Mouse (Mus musculus): ENCODE data around the gene Spata13. TPM values are rescaled to one million over a fixed set of nuclear protein-coding genes. Genes with fewer than 3 reads are reported as not detected.

Spata13 gene
- total RNA-seq, 1 experiment from 2014 or later = 33.3 TPM

- no peak for ATAC-seq (replicated peaks in 1 of 2; ENCODE audit: insufficient read depth in 1 of 2, low FRiP score in 2 of 2, low TSS enrichment in 1 of 2, low read depth in 1 of 2, poor library complexity in 2 of 2, severe bottlenecking in 2 of 2)
These were observed 26.8 kb downstream of the Spata13 start for GRCm38 (mm10) chr14:60660591-60660990.

GRCm38 (mm10) chr14:60661281-60661680 is 27.5 kb downstream of the Spata13 start:
- ATAC-seq (replicated peaks in 1 of 2; ENCODE audit: insufficient read depth in 1 of 2, low FRiP score in 2 of 2, low TSS enrichment in 1 of 2, low read depth in 1 of 2, poor library complexity in 2 of 2, severe bottlenecking in 2 of 2) = no peak

- no peak for ATAC-seq (replicated peaks in 1 of 2; ENCODE audit: insufficient read depth in 1 of 2, low FRiP score in 2 of 2, low TSS enrichment in 1 of 2, low read depth in 1 of 2, poor library complexity in 2 of 2, severe bottlenecking in 2 of 2)
These were observed 29.6 kb downstream of the Spata13 start for GRCm38 (mm10) chr14:60663309-60663940.

GRCm38 (mm10) chr14:60664641-60665040 is 30.8 kb downstream of the Spata13 start:
- ATAC-seq (replicated peaks in 1 of 2; ENCODE audit: insufficient read depth in 1 of 2, low FRiP score in 2 of 2, low TSS enrichment in 1 of 2, low read depth in 1 of 2, poor library complexity in 2 of 2, severe bottlenecking in 2 of 2) = no peak

DNA sequence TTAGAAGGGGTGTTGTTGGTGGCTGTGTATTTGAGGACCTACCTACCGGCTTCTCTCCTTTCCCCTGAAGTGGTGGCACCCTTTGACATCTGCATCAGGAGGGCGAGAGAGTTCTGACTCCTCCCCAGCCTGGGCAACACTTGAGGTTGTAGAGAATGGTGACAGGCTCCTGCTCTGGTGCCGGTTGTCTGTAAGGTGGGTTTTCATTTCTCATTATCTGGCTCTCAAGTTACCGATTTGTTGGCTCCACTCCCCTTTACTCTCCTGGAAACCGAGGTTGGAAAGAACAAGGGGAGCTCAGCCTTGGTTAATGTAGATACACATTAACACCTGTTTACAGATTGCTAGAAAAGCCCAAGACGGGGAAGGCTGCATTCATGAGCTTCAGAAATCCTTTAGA is 31.5 kb downstream of the Spata13 start:
- ATAC-seq (replicated peaks in 1 of 2; ENCODE audit: insufficient read depth in 1 of 2, low FRiP score in 2 of 2, low TSS enrichment in 1 of 2, low read depth in 1 of 2, poor library complexity in 2 of 2, severe bottlenecking in 2 of 2) = no peak

DNA sequence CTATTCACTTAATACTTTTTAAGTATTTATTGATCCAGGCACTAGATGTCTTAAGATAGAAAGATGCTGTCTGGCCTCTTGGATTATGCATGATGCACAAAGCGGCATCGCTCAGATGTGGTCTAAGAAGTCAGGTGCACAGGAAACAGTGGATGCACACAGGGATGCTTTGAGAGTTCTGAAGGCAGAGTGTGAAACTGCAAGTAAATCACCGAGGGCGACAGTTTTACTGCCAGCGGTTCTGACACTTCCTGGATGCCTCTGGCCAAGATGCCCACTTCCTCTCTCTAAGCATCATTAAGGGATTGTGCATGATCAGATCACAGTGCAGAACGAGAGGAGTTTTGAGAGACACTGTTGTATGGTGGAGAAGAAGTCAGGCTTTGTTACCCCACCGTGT is 32.5 kb downstream of the Spata13 start:
- peak; percentile 83 to 89 for ATAC-seq (replicated peaks in 1 of 2; ENCODE audit: insufficient read depth in 1 of 2, low FRiP score in 2 of 2, low TSS enrichment in 1 of 2, low read depth in 1 of 2, poor library complexity in 2 of 2, severe bottlenecking in 2 of 2)

DNA sequence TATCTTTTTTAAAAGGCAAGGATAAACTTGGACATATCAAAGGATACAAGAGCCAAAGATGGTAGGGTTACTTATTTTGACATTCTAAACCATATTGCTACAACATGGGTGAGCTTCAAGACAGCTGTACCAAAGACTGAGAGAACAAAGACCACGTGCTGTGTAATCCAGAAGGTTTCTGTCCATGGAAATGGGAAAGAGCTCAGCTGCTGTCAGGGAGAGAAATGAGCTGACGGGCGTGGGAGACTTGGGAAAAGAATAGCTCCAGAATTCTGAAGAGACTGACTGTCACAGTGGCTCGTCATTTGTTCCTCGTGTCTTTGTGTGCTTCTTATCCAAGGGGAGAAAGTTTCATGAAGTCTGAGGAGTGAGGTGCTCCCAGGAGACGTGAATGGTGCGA is 36.4 kb downstream of the Spata13 start:
- no peak for ATAC-seq (replicated peaks in 1 of 2; ENCODE audit: insufficient read depth in 1 of 2, low FRiP score in 2 of 2, low TSS enrichment in 1 of 2, low read depth in 1 of 2, poor library complexity in 2 of 2, severe bottlenecking in 2 of 2)

GRCm38 (mm10) chr14:60671504-60671903 is 37.7 kb downstream of the Spata13 start:
- ATAC-seq (replicated peaks in 1 of 2; ENCODE audit: insufficient read depth in 1 of 2, low FRiP score in 2 of 2, low TSS enrichment in 1 of 2, low read depth in 1 of 2, poor library complexity in 2 of 2, severe bottlenecking in 2 of 2) = no peak

- no peak for ATAC-seq (replicated peaks in 1 of 2; ENCODE audit: insufficient read depth in 1 of 2, low FRiP score in 2 of 2, low TSS enrichment in 1 of 2, low read depth in 1 of 2, poor library complexity in 2 of 2, severe bottlenecking in 2 of 2)
These were observed 41.9 kb downstream of the Spata13 start for GRCm38 (mm10) chr14:60675697-60676096.

- no peak for ATAC-seq (replicated peaks in 1 of 2; ENCODE audit: insufficient read depth in 1 of 2, low FRiP score in 2 of 2, low TSS enrichment in 1 of 2, low read depth in 1 of 2, poor library complexity in 2 of 2, severe bottlenecking in 2 of 2)
These were observed 43.0 kb downstream of the Spata13 start for GRCm38 (mm10) chr14:60676625-60677314.

- ATAC-seq (replicated peaks in 1 of 2; ENCODE audit: insufficient read depth in 1 of 2, low FRiP score in 2 of 2, low TSS enrichment in 1 of 2, low read depth in 1 of 2, poor library complexity in 2 of 2, severe bottlenecking in 2 of 2) = no peak; a peak in 1 of 4 replicates
These were observed 48.7 kb downstream of the Spata13 start for GRCm38 (mm10) chr14:60682361-60683023.

- ATAC-seq (replicated peaks in 1 of 2; ENCODE audit: insufficient read depth in 1 of 2, low FRiP score in 2 of 2, low TSS enrichment in 1 of 2, low read depth in 1 of 2, poor library complexity in 2 of 2, severe bottlenecking in 2 of 2) = no peak
These were observed 50.2 kb downstream of the Spata13 start for GRCm38 (mm10) chr14:60683989-60684388.

- no peak for ATAC-seq (replicated peaks in 1 of 2; ENCODE audit: insufficient read depth in 1 of 2, low FRiP score in 2 of 2, low TSS enrichment in 1 of 2, low read depth in 1 of 2, poor library complexity in 2 of 2, severe bottlenecking in 2 of 2)
These were observed 52.9 kb downstream of the Spata13 start for GRCm38 (mm10) chr14:60686733-60687132.

DNA sequence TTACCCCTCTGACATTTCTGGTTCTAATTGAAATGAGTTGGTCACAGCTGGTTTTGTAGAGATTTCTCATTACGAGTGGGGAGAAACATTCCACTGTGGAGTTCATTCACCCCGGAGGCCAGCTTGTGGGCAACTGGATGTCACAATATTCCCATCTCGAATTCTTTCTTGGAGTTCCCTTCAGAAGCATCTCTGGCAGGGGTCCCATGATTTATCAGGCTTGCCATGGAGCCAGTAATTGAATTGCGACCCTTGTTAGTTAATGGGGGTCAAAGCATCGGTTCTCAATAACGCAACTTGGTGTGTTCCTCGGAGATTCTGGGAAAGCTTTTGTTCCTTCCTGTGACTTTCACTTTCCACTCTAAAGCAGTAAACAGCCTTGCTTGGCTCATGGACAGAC is 53.4 kb downstream of the Spata13 start:
- no peak for ATAC-seq (replicated peaks in 1 of 2; ENCODE audit: insufficient read depth in 1 of 2, low FRiP score in 2 of 2, low TSS enrichment in 1 of 2, low read depth in 1 of 2, poor library complexity in 2 of 2, severe bottlenecking in 2 of 2)

DNA sequence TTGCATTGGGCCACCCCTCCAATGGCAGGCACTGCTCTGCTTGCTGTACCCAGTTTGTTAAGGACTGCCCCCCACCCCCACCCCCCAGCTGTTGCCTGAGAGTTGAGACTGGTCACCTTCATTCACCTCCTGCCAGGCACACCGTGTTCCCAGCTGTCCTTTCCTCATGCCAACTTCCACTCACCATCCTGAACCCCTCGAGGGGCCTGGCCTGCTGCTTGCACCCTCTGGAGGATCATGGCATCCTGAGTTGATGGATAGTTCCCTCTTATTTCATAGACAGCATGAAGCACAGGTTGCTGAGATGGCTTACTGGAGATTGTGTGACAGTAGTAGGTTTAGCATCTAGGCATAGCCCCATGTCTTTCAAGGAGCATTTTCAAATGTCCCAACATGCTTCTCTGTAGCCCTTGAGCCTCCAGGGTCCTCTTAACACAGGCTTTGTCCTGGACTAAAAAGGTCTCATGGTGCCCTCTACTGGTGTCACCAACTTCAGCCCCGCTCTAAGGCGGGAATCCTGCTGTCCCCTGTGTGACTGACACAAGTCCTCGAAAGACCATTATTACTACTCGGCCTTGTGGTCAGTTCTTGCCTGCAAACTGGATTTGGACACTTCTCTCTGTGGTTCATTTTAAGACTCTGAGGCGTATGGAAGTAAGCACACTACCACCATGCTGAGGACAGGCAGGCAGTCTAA is 54.9 kb downstream of the Spata13 start:
- ATAC-seq (replicated peaks in 1 of 2; ENCODE audit: insufficient read depth in 1 of 2, low FRiP score in 2 of 2, low TSS enrichment in 1 of 2, low read depth in 1 of 2, poor library complexity in 2 of 2, severe bottlenecking in 2 of 2) = peak; percentile 62 to 74; a peak in 3 of 4 replicates

DNA sequence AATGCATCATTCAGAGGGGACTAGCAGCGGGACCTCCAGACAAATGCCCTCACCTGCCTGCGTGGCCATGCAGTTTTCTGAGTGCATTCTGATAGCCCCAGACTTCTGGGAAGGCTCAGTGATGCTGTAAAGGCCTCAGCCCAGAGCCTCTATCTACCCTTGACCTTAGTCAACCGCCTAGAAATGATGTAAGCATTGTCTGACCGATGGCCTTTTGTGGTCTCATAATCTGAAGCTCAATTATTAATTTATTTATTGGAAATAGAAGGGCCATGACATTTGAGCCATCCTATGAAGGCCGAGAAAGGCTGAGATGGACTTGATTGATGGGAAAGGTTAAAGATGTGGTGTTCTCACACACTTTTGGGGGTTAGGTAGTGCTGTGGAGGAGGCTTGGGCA is 56.0 kb downstream of the Spata13 start:
- no peak for ATAC-seq (replicated peaks in 1 of 2; ENCODE audit: insufficient read depth in 1 of 2, low FRiP score in 2 of 2, low TSS enrichment in 1 of 2, low read depth in 1 of 2, poor library complexity in 2 of 2, severe bottlenecking in 2 of 2)

DNA sequence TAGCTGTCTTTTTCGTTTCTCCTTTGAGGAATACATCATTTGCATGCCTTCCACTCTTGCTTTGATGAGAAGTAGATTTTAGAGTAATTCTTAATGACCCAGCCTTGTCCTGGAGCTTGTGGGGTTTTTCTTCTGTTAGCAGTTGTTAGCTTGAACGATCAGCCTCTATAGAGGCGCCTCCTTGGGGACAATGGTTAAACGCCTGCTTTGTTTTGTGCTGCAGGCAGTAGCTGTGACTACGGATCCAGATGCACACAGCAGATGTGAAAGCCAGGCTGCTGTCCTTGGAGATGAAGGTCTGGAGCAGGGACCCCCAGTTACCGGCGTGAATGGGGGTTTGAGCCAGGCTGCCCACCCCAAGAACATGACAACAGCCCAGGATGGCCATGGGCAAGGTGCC is 56.8 kb downstream of the Spata13 start:
- no peak for ATAC-seq (replicated peaks in 1 of 2; ENCODE audit: insufficient read depth in 1 of 2, low FRiP score in 2 of 2, low TSS enrichment in 1 of 2, low read depth in 1 of 2, poor library complexity in 2 of 2, severe bottlenecking in 2 of 2)

- ATAC-seq (replicated peaks in 1 of 2; ENCODE audit: insufficient read depth in 1 of 2, low FRiP score in 2 of 2, low TSS enrichment in 1 of 2, low read depth in 1 of 2, poor library complexity in 2 of 2, severe bottlenecking in 2 of 2) = no peak
These were observed 59.3 kb downstream of the Spata13 start for GRCm38 (mm10) chr14:60693122-60693536.

All from hematopoietic stem cell, adult 5-6 weeks (primary cell).